Comparison of ENCODE assay signal across 14 mouse cellular contexts in genomic region chr11:8700641-8701221, GRCm38 (mm10). TPM values are rescaled to one million over a fixed set of nuclear protein-coding genes. Genes with fewer than 3 reads are reported as not detected.
DNase-seq lines count a peak whose midpoint lies in the region; ATAC-seq lines count a peak whose summit lies in the region.
"Had no signal": no experiment of that assay in that cellular context is flagged by ENCODE, and none has a peak within 500 bp of the region (broad histone marks: within the 10 kb centered on the region; RNA-seq: fewer than 3 reads in every experiment).

No protein-coding gene starts in this region.

- no peak overlapping the region for H3K4me3 ChIP-seq in heart, embryonic 13.5 days
- no peak overlapping the region for H3K4me3 ChIP-seq in heart, embryonic 11.5 days (ENCODE audit: low read depth, low read length)
- H3K4me3 ChIP-seq in lung, embryonic 15.5 days: no peak overlapping the region
- H3K4me3 ChIP-seq: megakaryocyte, embryonic 14.5 days had no signal

- no peaks in the 10 kb centered on the region for H3K9me3 ChIP-seq in heart, embryonic 13.5 days
- no peaks in the 10 kb centered on the region for H3K9me3 ChIP-seq in heart, embryonic 11.5 days (replicated peaks; ENCODE audit: control insufficient read depth, low read length)
- H3K9me3 ChIP-seq in lung, embryonic 15.5 days: no peaks in the 10 kb centered on the region

- no peak overlapping the region for H3K4me2 ChIP-seq in heart, embryonic 13.5 days
- no peak overlapping the region for H3K4me2 ChIP-seq in heart, embryonic 11.5 days
- no peak overlapping the region for H3K4me2 ChIP-seq in lung, embryonic 15.5 days

- WGBS in heart, embryonic 13.5 days: 75% methylated on average over 8 of the region's 8 CpGs
- 68% methylated on average over 8 of the region's 8 CpGs for WGBS in heart, embryonic 11.5 days (ENCODE audit: insufficient replicate concordance)
- 61% methylated on average over 8 of the region's 8 CpGs for WGBS in lung, embryonic 15.5 days

- H3K9ac ChIP-seq in heart, embryonic 13.5 days: no peak overlapping the region
- H3K9ac ChIP-seq in heart, embryonic 11.5 days (ENCODE audit: low read depth, low read length): no peak overlapping the region
- H3K9ac ChIP-seq in lung, embryonic 15.5 days: no peak overlapping the region
- H3K9ac ChIP-seq: forebrain, postnatal 0 days had no signal

- H3K36me3 ChIP-seq in heart, embryonic 13.5 days: no peaks in the 10 kb centered on the region
- H3K36me3 ChIP-seq in heart, embryonic 11.5 days (ENCODE audit: control insufficient read depth, insufficient read depth, low read length): no peaks in the 10 kb centered on the region
- H3K36me3 ChIP-seq in lung, embryonic 15.5 days: no peaks in the 10 kb centered on the region

- peaks cover 17% of the 10 kb centered on the region for H3K4me1 ChIP-seq in heart, embryonic 13.5 days
- peaks cover 13% of the 10 kb centered on the region for H3K4me1 ChIP-seq in heart, embryonic 11.5 days (ENCODE audit: control insufficient read depth, insufficient read depth, low read length)
- H3K4me1 ChIP-seq in lung, embryonic 15.5 days: peaks cover 23% of the 10 kb centered on the region
- H3K4me1 ChIP-seq: megakaryocyte, embryonic 14.5 days had no signal

- ATAC-seq in heart, embryonic 13.5 days (ENCODE audit: extremely low read depth, insufficient number of reproducible peaks, low FRiP score, low TSS enrichment): no peak
- no peak for ATAC-seq in heart, embryonic 11.5 days (replicated peaks; ENCODE audit: insufficient number of reproducible peaks, low FRiP score, low TSS enrichment)
- no peak for ATAC-seq in lung, embryonic 15.5 days (ENCODE audit: borderline replicate concordance, extremely low read depth, low FRiP score, low TSS enrichment)
- peak; percentile 47 for ATAC-seq in megakaryocyte, adult 5-6 weeks (ENCODE audit: poor library complexity, severe bottlenecking)
- ATAC-seq: forebrain, postnatal 0 days; intestine, postnatal 0 days had no signal

- H3K27me3 ChIP-seq in heart, embryonic 13.5 days (replicated peaks): no peaks in the 10 kb centered on the region
- no peaks in the 10 kb centered on the region for H3K27me3 ChIP-seq in heart, embryonic 11.5 days (ENCODE audit: control insufficient read depth, insufficient read depth, low read length)
- H3K27me3 ChIP-seq in lung, embryonic 15.5 days: no peaks in the 10 kb centered on the region

- H3K27ac ChIP-seq in heart, embryonic 13.5 days (replicated peaks): peak overlapping the region; percentile 3; the same call in 1 of the 2 replicates
- H3K27ac ChIP-seq in heart, embryonic 11.5 days (ENCODE audit: low read depth, low read length): no peak overlapping the region
- peak overlapping the region; percentile 44; the same call in 1 of the 2 replicates for H3K27ac ChIP-seq in lung, embryonic 15.5 days

- DNase-seq in lung, postnatal 14 days: no peak
- DNase-seq in thymus, postnatal 10 days (ENCODE audit: low spot score in 2 of 2): peak; percentile 74 to 77
- no peak for DNase-seq in cerebellum, adult 11 months
- DNase-seq in MN1 (ENCODE audit: low spot score): no peak
- DNase-seq: adrenal gland, postnatal 36 days; cerebellum, adult 11-12 months; forebrain, postnatal 0 days; gastrocnemius, postnatal 25 days had no signal

RNA-seq across cellular contexts. Expression of gene Tns3, which starts 36.4 kb away (rescaled TPM):
- 14.5 and 15.2 TPM in 2 replicates for polyA plus RNA-seq in heart, embryonic 13.5 days (2015; fragmentation: Nextera tagmentation; extraction: Ambion mirVana)
- 10.1 and 11.0 TPM in 2 replicates for polyA plus RNA-seq in heart, embryonic 11.5 days (2014; fragmentation: Nextera tagmentation; extraction: Ambion mirVana)
- polyA plus RNA-seq in lung, embryonic 15.5 days (2015; fragmentation: Nextera tagmentation; extraction: Ambion mirVana): 48.5 and 55.9 TPM in 2 replicates
- total RNA-seq in megakaryocyte, adult 5-6 weeks (2015): 29.6 and 35.7 TPM in 2 replicates
- 15.9 and 17.6 TPM in 2 replicates for total RNA-seq in megakaryocyte, adult 5-6 weeks (2017)

Comparison
In these comparisons a context has a peak if more than half of its experiments do, and no peak if none do; other contexts are left out.
1. DNase-seq: peak in thymus, postnatal 10 days (2 of 2); none in lung, postnatal 14 days (single experiment), cerebellum, adult 11 months (single experiment) and MN1 (single experiment).